Mouse (Mus musculus) E14TG2a.4 (cell line): ENCODE results near the gene Gls.

Experiments
- H3K27me3 ChIP-seq: 2 replicates; pipeline ENCODE4 v1.6.1; 2014; ENCODE audit warnings: low read length, control low read depth; ENCODE audit not compliant: insufficient read depth
- H3K36me3 ChIP-seq: 2 replicates; pipeline ENCODE4 v1.6.1; 2014; ENCODE audit warnings: low read length, control low read depth; ENCODE audit not compliant: insufficient read depth
- H3K4me1 ChIP-seq: replicated peaks from 2 replicates; pipeline ENCODE4 v1.6.1; 2014; ENCODE audit warnings: low read depth, low read length, control low read depth
- H3K4me3 ChIP-seq: replicated peaks from 2 replicates; pipeline ENCODE4 v1.5.1; 2014; ENCODE audit warnings: mild to moderate bottlenecking, low read length
- H3K9me3 ChIP-seq: 2 replicates; pipeline ENCODE4 v1.6.1; 2014; ENCODE audit warnings: low read length, control low read depth
- CTCF ChIP-seq: conservative IDR thresholded peaks from 2 replicates; pipeline ENCODE4 v1.5.1; 2014; ENCODE audit warnings: low read length
- NANOG ChIP-seq: IDR thresholded peaks from 2 replicates; pipeline ENCODE4 v1.6.1; 2014; ENCODE audit warnings: borderline replicate concordance, low read length, mixed read lengths
- POU5F1 ChIP-seq: IDR thresholded peaks from 2 replicates; pipeline ENCODE4 v1.6.1; 2014; ENCODE audit warnings: low read length, borderline replicate concordance

Gene Gls

GRCm38 (mm10) chr1:52254411-52254810 is 21.4 kb upstream of the Gls start:
- no peaks in the 10 kb centered on the region for H3K27me3 ChIP-seq
- H3K4me1 ChIP-seq = no peaks in the 10 kb centered on the region
- H3K9me3 ChIP-seq = no peaks in the 10 kb centered on the region
- no peak for TF ChIP-seq NANOG
- no peak for TF ChIP-seq CTCF
- no peak for TF ChIP-seq POU5F1
- no peaks in the 10 kb centered on the region for H3K36me3 ChIP-seq
- no peak overlapping the region for H3K4me3 ChIP-seq

- H3K9me3 ChIP-seq = no peaks in the 10 kb centered on the region
- TF ChIP-seq POU5F1 (no peak), CTCF (no peak), NANOG (no peak)
- no peak overlapping the region for H3K4me3 ChIP-seq
- H3K36me3 ChIP-seq = no peaks in the 10 kb centered on the region
- no peaks in the 10 kb centered on the region for H3K4me1 ChIP-seq
- no peaks in the 10 kb centered on the region for H3K27me3 ChIP-seq
Measured at GRCm38 (mm10) chr1:52253386-52253785, 20.4 kb upstream of the Gls start.

GRCm38 (mm10) chr1:52252447-52252846 is 19.4 kb upstream of the Gls start:
- no peaks in the 10 kb centered on the region for H3K27me3 ChIP-seq
- TF ChIP-seq NANOG (no peak), POU5F1 (no peak), CTCF (no peak)
- no peaks in the 10 kb centered on the region for H3K4me1 ChIP-seq
- H3K9me3 ChIP-seq = no peaks in the 10 kb centered on the region
- no peaks in the 10 kb centered on the region for H3K36me3 ChIP-seq
- H3K4me3 ChIP-seq = no peak overlapping the region

GRCm38 (mm10) chr1:52251038-52251735 is 18.2 kb upstream of the Gls start:
- no peak overlapping the region for H3K4me3 ChIP-seq
- no peaks in the 10 kb centered on the region for H3K36me3 ChIP-seq
- no peaks in the 10 kb centered on the region for H3K4me1 ChIP-seq
- H3K27me3 ChIP-seq = no peaks in the 10 kb centered on the region
- no peaks in the 10 kb centered on the region for H3K9me3 ChIP-seq
- no peak for TF ChIP-seq NANOG
- TF ChIP-seq POU5F1 = no peak
- TF ChIP-seq CTCF = no peak

GRCm38 (mm10) chr1:52248899-52249556 is 16.0 kb upstream of the Gls start:
- Histone ChIP-seq H3K36me3 (no peaks in the 10 kb centered on the region), H3K4me3 (no peak overlapping the region), H3K9me3 (no peaks in the 10 kb centered on the region), H3K4me1 (0 out of 2 replicates have a peak, but pooled peaks cover 3% of the 10 kb centered on the region), H3K27me3 (no peaks in the 10 kb centered on the region)
- TF ChIP-seq NANOG = no peak
- no peak for TF ChIP-seq POU5F1
- TF ChIP-seq CTCF = no peak

GRCm38 (mm10) chr1:52242270-52242669 is 9.2 kb upstream of the Gls start:
- Histone ChIP-seq H3K9me3 (peaks cover 6% of the 10 kb centered on the region), H3K36me3 (no peaks in the 10 kb centered on the region), H3K27me3 (no peaks in the 10 kb centered on the region), H3K4me1 (0 out of 2 replicates have a peak, but pooled peaks cover 4% of the 10 kb centered on the region), H3K4me3 (no peak overlapping the region)
- no peak for TF ChIP-seq NANOG
- no peak for TF ChIP-seq POU5F1
- no peak for TF ChIP-seq CTCF

GRCm38 (mm10) chr1:52232766-52233140 is 279 bp downstream of the Gls start:
- Histone ChIP-seq H3K36me3 (peaks cover 14% of the 10 kb centered on the region; the same call in 1 of the 2 replicates), H3K4me3 (peak overlapping the region; percentile 95), H3K27me3 (no peaks in the 10 kb centered on the region; the same call in 1 of the 2 replicates), H3K9me3 (no peaks in the 10 kb centered on the region), H3K4me1 (peaks cover 38% of the 10 kb centered on the region)
- TF ChIP-seq CTCF = no peak

GRCm38 (mm10) chr1:52231939-52232765 is 880 bp downstream of the Gls start:
- no peak for TF ChIP-seq POU5F1
- TF ChIP-seq NANOG = 0 out of 2 replicates have a peak, but pooled peaks have one; percentile 4
- Histone ChIP-seq H3K4me1 (peaks cover 42% of the 10 kb centered on the region), H3K9me3 (no peaks in the 10 kb centered on the region), H3K36me3 (peaks cover 14% of the 10 kb centered on the region; the same call in 1 of the 2 replicates), H3K4me3 (peak overlapping the region; percentile 95), H3K27me3 (no peaks in the 10 kb centered on the region; the same call in 1 of the 2 replicates)
